ENCODE assay signal across 9 mouse cellular contexts in the genomic region with DNA sequence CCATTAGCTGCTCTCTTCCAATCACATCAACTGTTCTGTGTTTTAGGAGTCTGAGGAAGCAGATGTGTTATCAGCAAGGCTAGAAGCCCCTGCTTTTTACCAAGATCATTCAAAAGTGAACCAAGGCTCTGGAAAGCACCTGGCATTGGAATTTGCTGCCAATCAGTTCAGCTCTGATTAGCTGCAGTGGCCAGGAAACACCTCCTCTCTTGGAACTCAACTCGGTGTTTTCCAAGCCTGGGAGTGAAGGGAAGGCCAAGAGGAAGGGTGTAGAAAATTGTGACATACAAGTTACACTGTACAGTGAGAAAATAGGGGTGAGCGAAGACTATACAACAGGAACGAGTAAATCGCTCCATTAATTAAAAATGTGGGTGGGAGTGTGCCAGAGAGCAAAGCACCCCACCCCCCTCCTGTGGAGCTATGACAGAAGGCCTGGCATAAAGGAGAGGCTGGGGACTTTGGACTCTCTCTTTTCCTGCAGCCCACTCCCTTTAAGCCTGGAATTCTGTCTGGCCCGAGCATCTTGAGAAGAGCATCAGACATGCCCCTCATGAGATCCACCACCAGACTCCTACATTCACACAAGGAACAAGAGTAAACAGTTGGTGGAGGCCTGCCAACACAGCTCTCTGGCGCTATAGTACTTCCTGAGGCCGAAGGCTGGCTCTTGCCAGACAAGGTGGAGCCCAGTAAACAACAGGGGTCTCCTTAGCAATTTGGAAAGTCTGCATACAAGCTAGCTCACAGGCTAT.
A peak's percentile ranks its signal among the peaks of the same experiment; 100 is the strongest.
DNase-seq lines count a peak whose midpoint lies in the region; ATAC-seq lines count a peak whose summit lies in the region.
"Had no signal": no experiment of that assay in that cellular context is flagged by ENCODE, and none has a peak within 500 bp of the region (broad histone marks: within the 10 kb centered on the region; RNA-seq: fewer than 3 reads in every experiment).

No protein-coding gene starts in this region.

- H3K4me2 ChIP-seq in hindbrain, embryonic 14.5 days (replicated peaks) = no peak overlapping the region
- no peak overlapping the region for H3K4me2 ChIP-seq in hindbrain, embryonic 12.5 days (replicated peaks)
- H3K4me2 ChIP-seq in embryonic facial prominence, embryonic 15.5 days (replicated peaks) = no peak overlapping the region
- H3K4me2 ChIP-seq in midbrain, embryonic 14.5 days (ENCODE audit: low read length) = no peak overlapping the region

- no peak overlapping the region for H3K9ac ChIP-seq in hindbrain, embryonic 14.5 days
- no peak overlapping the region for H3K9ac ChIP-seq in hindbrain, embryonic 12.5 days
- H3K9ac ChIP-seq in embryonic facial prominence, embryonic 15.5 days = no peak overlapping the region
- H3K9ac ChIP-seq in midbrain, embryonic 14.5 days (replicated peaks; ENCODE audit: low read length) = no peak overlapping the region

- H3K4me3 ChIP-seq in hindbrain, embryonic 14.5 days (replicated peaks; ENCODE audit: low read length) = no peak overlapping the region
- no peak overlapping the region for H3K4me3 ChIP-seq in hindbrain, embryonic 12.5 days
- no peak overlapping the region for H3K4me3 ChIP-seq in embryonic facial prominence, embryonic 15.5 days (replicated peaks)
- no peak overlapping the region for H3K4me3 ChIP-seq in midbrain, embryonic 14.5 days (replicated peaks; ENCODE audit: low read depth, low read length)

- H3K27me3 ChIP-seq in hindbrain, embryonic 14.5 days (ENCODE audit: control insufficient read depth, insufficient read depth, low read length) = no peaks in the 10 kb centered on the region
- H3K27me3 ChIP-seq in hindbrain, embryonic 12.5 days = no peaks in the 10 kb centered on the region
- H3K27me3 ChIP-seq in embryonic facial prominence, embryonic 15.5 days = no peaks in the 10 kb centered on the region
- H3K27me3 ChIP-seq in midbrain, embryonic 14.5 days (ENCODE audit: control insufficient read depth, insufficient read depth, low read length) = no peaks in the 10 kb centered on the region
- H3K27me3 ChIP-seq: Patski had no signal

- no peaks in the 10 kb centered on the region for H3K36me3 ChIP-seq in hindbrain, embryonic 14.5 days (replicated peaks; ENCODE audit: control insufficient read depth, insufficient read depth)
- H3K36me3 ChIP-seq in hindbrain, embryonic 12.5 days = no peaks in the 10 kb centered on the region
- no peaks in the 10 kb centered on the region for H3K36me3 ChIP-seq in embryonic facial prominence, embryonic 15.5 days
- no peaks in the 10 kb centered on the region for H3K36me3 ChIP-seq in midbrain, embryonic 14.5 days (ENCODE audit: control insufficient read depth, insufficient read depth, low read length)

- no peaks in the 10 kb centered on the region for H3K9me3 ChIP-seq in hindbrain, embryonic 14.5 days (ENCODE audit: control insufficient read depth, low read length)
- no peaks in the 10 kb centered on the region for H3K9me3 ChIP-seq in hindbrain, embryonic 12.5 days (replicated peaks)
- H3K9me3 ChIP-seq in embryonic facial prominence, embryonic 15.5 days (replicated peaks) = no peaks in the 10 kb centered on the region
- no peaks in the 10 kb centered on the region for H3K9me3 ChIP-seq in midbrain, embryonic 14.5 days (ENCODE audit: control insufficient read depth, low read length)

- 73% methylated on average over 7 of the region's 7 CpGs for WGBS in hindbrain, embryonic 14.5 days
- WGBS in hindbrain, embryonic 12.5 days = 81% methylated on average over 7 of the region's 7 CpGs
- 53% methylated on average over 7 of the region's 7 CpGs for WGBS in embryonic facial prominence, embryonic 15.5 days
- 79% methylated on average over 7 of the region's 7 CpGs for WGBS in midbrain, embryonic 14.5 days

- peak overlapping the region; percentile 70 for H3K27ac ChIP-seq in hindbrain, embryonic 14.5 days
- no peak overlapping the region for H3K27ac ChIP-seq in hindbrain, embryonic 12.5 days
- H3K27ac ChIP-seq in embryonic facial prominence, embryonic 15.5 days (replicated peaks) = peak overlapping the region; percentile 53; the same call in 1 of the 2 replicates
- no peak overlapping the region; the same call in 1 of the 2 replicates for H3K27ac ChIP-seq in midbrain, embryonic 14.5 days (replicated peaks; ENCODE audit: low read depth, low read length)

- peak; percentile 57 for ATAC-seq in hindbrain, embryonic 14.5 days (ENCODE audit: low FRiP score)
- ATAC-seq in hindbrain, embryonic 12.5 days (ENCODE audit: low FRiP score) = no peak
- ATAC-seq in embryonic facial prominence, embryonic 15.5 days (ENCODE audit: insufficient number of reproducible peaks, low FRiP score, low TSS enrichment, low read depth) = peak; percentile 73; the same call in 1 of the 2 replicates
- ATAC-seq in midbrain, embryonic 14.5 days (ENCODE audit: low FRiP score, low TSS enrichment) = peak; percentile 15; the same call in 1 of the 2 replicates
- ATAC-seq: Patski had no signal

- peaks cover 4% of the 10 kb centered on the region; the same call in 1 of the 2 replicates for H3K4me1 ChIP-seq in hindbrain, embryonic 14.5 days (replicated peaks; ENCODE audit: control insufficient read depth, insufficient read depth, low read length)
- H3K4me1 ChIP-seq in hindbrain, embryonic 12.5 days = no peaks in the 10 kb centered on the region; the same call in 1 of the 2 replicates
- peaks cover 24% of the 10 kb centered on the region for H3K4me1 ChIP-seq in embryonic facial prominence, embryonic 15.5 days
- 0 out of 2 replicates have a peak, but pooled peaks cover 6% of the 10 kb centered on the region for H3K4me1 ChIP-seq in midbrain, embryonic 14.5 days (ENCODE audit: control insufficient read depth, insufficient read depth, low read length)

- peak; percentile 65 for DNase-seq in hindbrain, embryonic 14.5 days (ENCODE audit: low spot score)
- DNase-seq in cerebellum, adult 11 months = peak; percentile 20
- DNase-seq in kidney, postnatal 14 days = peak; percentile 62
- peak; percentile 50 for DNase-seq in midbrain, embryonic 14.5 days
- DNase-seq in embryo, embryonic 11 days = no peak
- DNase-seq in gastrocnemius, postnatal 25 days = no peak

Comparison
In these comparisons a context has a peak if more than half of its experiments do, and no peak if none do; other contexts are left out.
1. H3K27ac ChIP-seq: peak in hindbrain, embryonic 14.5 days (single experiment) and embryonic facial prominence, embryonic 15.5 days (single experiment); none in hindbrain, embryonic 12.5 days (single experiment) and midbrain, embryonic 14.5 days (single experiment).
2. DNase-seq: peak in hindbrain, embryonic 14.5 days (single experiment), cerebellum, adult 11 months (single experiment), kidney, postnatal 14 days (single experiment) and midbrain, embryonic 14.5 days (single experiment); none in embryo, embryonic 11 days (single experiment) and gastrocnemius, postnatal 25 days (single experiment).